Mouse (Mus musculus): ENCODE data around the gene Nup93. TPM values are rescaled to one million over a fixed set of nuclear protein-coding genes. Genes with fewer than 3 reads are reported as not detected.
A peak's percentile ranks its signal among the peaks of the same experiment; 100 is the strongest.
"Not testable (repeated sequence)": the region's sequence is repeated elsewhere in the genome, so short reads cannot be mapped to it uniquely, and the experiment has no call there.

The Nup93 gene
- 18.8 and 20.0 TPM in 2 replicates for polyA plus RNA-seq (2012; rRNA removed)

- peak; percentile 97 for DNase-seq (ENCODE audit: low read depth, low spot score)
- WGBS, result under 1% methylated on average over 68 of the region's 68 CpGs
Observed at GRCm38 (mm10) chr8:94214252-94215173, at the start of gene Nup93. Gene Nup93 (plus strand): TSS chr8:94214564.

- 77% methylated on average over 8 of the region's 8 CpGs for WGBS
- not testable (repeated sequence) for DNase-seq (ENCODE audit: low read depth, low spot score)
Observed at GRCm38 (mm10) chr8:94165772-94166171, 48.6 kb upstream of the Nup93 start.

GRCm38 (mm10) chr8:94167244-94167643, 47.1 kb upstream of the Nup93 start:
- WGBS, result 3% methylated on average over 6 of the region's 6 CpGs

GRCm38 (mm10) chr8:94169547-94169946, 44.8 kb upstream of the Nup93 start:
- WGBS, result 74% methylated on average over 5 of the region's 5 CpGs
- DNase-seq (ENCODE audit: low read depth, low spot score), result no peak

More at GRCm38 (mm10) chr8:94167244-94167643, 47.1 kb upstream of the Nup93 start:
- DNase-seq (ENCODE audit: low read depth, low spot score), result peak; percentile 85

- WGBS, result 61% methylated on average over 10 of the region's 10 CpGs
- no peak for DNase-seq (ENCODE audit: low read depth, low spot score)
Observed at GRCm38 (mm10) chr8:94171321-94171755, 43.0 kb upstream of the Nup93 start.

- no peak for DNase-seq (ENCODE audit: low read depth, low spot score)
- WGBS, result under 1% methylated on average over 56 of the region's 56 CpGs
Observed at GRCm38 (mm10) chr8:94172075-94172808, 42.1 kb upstream of the Nup93 start, which contains the start of gene Mt2. Gene Mt2 (plus strand): TSS chr8:94172664.

- WGBS, result 3% methylated on average over 39 of the region's 39 CpGs
- no peak for DNase-seq (ENCODE audit: low read depth, low spot score)
Observed at GRCm38 (mm10) chr8:94172809-94173732, 41.3 kb upstream of the Nup93 start.

GRCm38 (mm10) chr8:94173848-94174403, 40.4 kb upstream of the Nup93 start:
- WGBS, result 51% methylated on average over 11 of the region's 11 CpGs
- no peak for DNase-seq (ENCODE audit: low read depth, low spot score)

- 55% methylated on average over 7 of the region's 7 CpGs for WGBS
- no peak for DNase-seq (ENCODE audit: low read depth, low spot score)
Observed at GRCm38 (mm10) chr8:94174619-94175213, 39.6 kb upstream of the Nup93 start.

GRCm38 (mm10) chr8:94177716-94178390, 36.5 kb upstream of the Nup93 start:
- DNase-seq (ENCODE audit: low read depth, low spot score), result no peak
- 35% methylated on average over 7 of the region's 7 CpGs for WGBS

- WGBS, result under 1% methylated on average over 50 of the region's 50 CpGs
- DNase-seq (ENCODE audit: low read depth, low spot score), result no peak
Observed at GRCm38 (mm10) chr8:94178857-94179712, 35.3 kb upstream of the Nup93 start, which contains the start of gene Mt1. Gene Mt1 (plus strand): TSS chr8:94179082.

GRCm38 (mm10) chr8:94179713-94180560, 34.4 kb upstream of the Nup93 start:
- DNase-seq (ENCODE audit: low read depth, low spot score), result no peak
- WGBS, result 4% methylated on average over 25 of the region's 25 CpGs

- no peak for DNase-seq (ENCODE audit: low read depth, low spot score)
- 97% methylated on average over 1 of the region's 1 CpGs for WGBS
Observed at GRCm38 (mm10) chr8:94180561-94180908, 33.8 kb upstream of the Nup93 start.

GRCm38 (mm10) chr8:94182055-94182929, 32.1 kb upstream of the Nup93 start:
- WGBS, result 37% methylated on average over 13 of the region's 13 CpGs

GRCm38 (mm10) chr8:94183117-94183516, 31.2 kb upstream of the Nup93 start:
- no peak for DNase-seq (ENCODE audit: low read depth, low spot score)
- under 1% methylated on average over 16 of the region's 16 CpGs for WGBS

More at GRCm38 (mm10) chr8:94182055-94182929, 32.1 kb upstream of the Nup93 start:
- DNase-seq (ENCODE audit: low read depth, low spot score), result no peak
